Mouse (Mus musculus) lung, postnatal 0 days (tissue): ENCODE measurements around the gene Spice1. TPM values are rescaled to one million over a fixed set of nuclear protein-coding genes. Genes with fewer than 3 reads are reported as not detected.
A peak's percentile ranks its signal among the peaks of the same experiment; 100 is the strongest.

ENCODE experiments used
- ATAC-seq: fragments of 200-750 bp; cut with Nextera tagmentation; 2 replicates; pipeline ENCODE4 v1.8.0; 2017; ENCODE audit warnings: moderate library complexity
- DNase-seq: peaks from one replicate; pipeline ENCODE4 v3.0.0-alpha.2; 2016; ENCODE audit warnings: low spot score
- H3K27ac ChIP-seq: fragments of 300-500 bp; sonication (generic); 2 replicates; pipeline ENCODE4 v1.5.1; 2014; ENCODE audit warnings: antibody characterized with exemption, mild to moderate bottlenecking, low read length, mixed read lengths
- H3K27me3 ChIP-seq: fragments of 300-500 bp; sonication (generic); replicated peaks from 2 replicates; pipeline ENCODE4 v1.6.1; 2014; ENCODE audit warnings: low read length, mixed read lengths; ENCODE audit not compliant: insufficient read depth
- H3K36me3 ChIP-seq: fragments of 300-500 bp; sonication (generic); 2 replicates; pipeline ENCODE4 v1.6.1; 2014; ENCODE audit warnings: low read length, mixed read lengths; ENCODE audit not compliant: insufficient read depth
- H3K4me1 ChIP-seq: fragments of 300-500 bp; sonication (generic); 2 replicates; pipeline ENCODE4 v1.6.1; 2014; ENCODE audit warnings: antibody characterized with exemption, low read depth, low read length, mixed read lengths; ENCODE audit not compliant: insufficient read depth
- H3K4me2 ChIP-seq: fragments of 300-500 bp; sonication (generic); replicated peaks from 2 replicates; pipeline ENCODE4 v1.6.1; 2014; ENCODE audit warnings: low read depth, mild to moderate bottlenecking, low read length, moderate library complexity, mixed read lengths
- H3K4me3 ChIP-seq: fragments of 300-500 bp; sonication (generic); 2 replicates; pipeline ENCODE4 v1.5.1; 2014; ENCODE audit warnings: low read depth, low read length
- H3K9ac ChIP-seq: fragments of 300-500 bp; sonication (generic); replicated peaks from 2 replicates; pipeline ENCODE4 v1.6.1; 2014; ENCODE audit warnings: low read depth, mild to moderate bottlenecking
- H3K9me3 ChIP-seq: fragments of 300-500 bp; sonication (generic); 2 replicates; pipeline ENCODE4 v1.6.1; 2016; ENCODE audit warnings: low read length, mixed read lengths
- CTCF ChIP-seq: IDR thresholded peaks from 2 replicates; pipeline ENCODE4 v1.5.1; 2016; ENCODE audit warnings: antibody characterized with exemption, mild to moderate bottlenecking
- EP300 ChIP-seq: IDR thresholded peaks from 2 replicates; pipeline ENCODE4 v1.6.1; 2016; ENCODE audit warnings: antibody characterized with exemption, mild to moderate bottlenecking, control low read depth
- WGBS: fragments of 180-500 bp; shearing (Covaris S2); extraction: QIAGEN DNeasy Blood & Tissue Kit; methylation state at CpG from one replicate; pipeline ENCODE4 v1.1.7; 2014; 5-methylcytosine and 5-hydroxymethylcytosine counted together
- polyA plus RNA-seq: library from polyadenylated mRNA; unstranded; fragments of >200 nt; fragmentation: Nextera tagmentation; extraction: Ambion mirVana; gene quantifications from 2 replicates; pipeline ENCODE4 v1.2.1, GENCODE M21; 2015

Spice1 gene
- polyA plus RNA-seq, 1 experiment from 2014 or later: 15.4 TPM

GRCm38 (mm10) chr16:44410176-44410575 lies 63.3 kb downstream of the Spice1 start:
- peak; percentile 35 for DNase-seq
- no peak overlapping the region for H3K27ac ChIP-seq
- ATAC-seq: no peak
- H3K36me3 ChIP-seq: no peaks in the 10 kb centered on the region
- no peaks in the 10 kb centered on the region for H3K4me1 ChIP-seq
- H3K9ac ChIP-seq: no peak overlapping the region
- H3K9me3 ChIP-seq: no peaks in the 10 kb centered on the region
- TF ChIP-seq EP300 (no peak), CTCF (no peak)
- WGBS: 35% methylated on average over 6 of the region's 6 CpGs
- H3K4me3 ChIP-seq: no peak overlapping the region
- H3K27me3 ChIP-seq: no peaks in the 10 kb centered on the region
- H3K4me2 ChIP-seq: no peak overlapping the region

GRCm38 (mm10) chr16:44417596-44417995 lies 70.7 kb downstream of the Spice1 start:
- whole genome bisulfite sequencing: 29% methylated on average over 8 of the region's 8 CpGs
- peaks cover 3% of the 10 kb centered on the region; the same call in 1 of the 2 replicates for H3K4me1 ChIP-seq
- peak; percentile 71 for ATAC-seq
- no peak overlapping the region for H3K4me3 ChIP-seq
- peak; percentile 64 for DNase-seq
- H3K27ac ChIP-seq: no peak overlapping the region
- H3K36me3 ChIP-seq: no peaks in the 10 kb centered on the region
- H3K4me2 ChIP-seq: 0 out of 2 replicates have a peak overlapping the region, but pooled peaks have one; percentile 5
- no peaks in the 10 kb centered on the region for H3K9me3 ChIP-seq
- H3K9ac ChIP-seq: no peak overlapping the region
- no peaks in the 10 kb centered on the region for H3K27me3 ChIP-seq
- TF ChIP-seq CTCF (no peak), EP300 (no peak)

- WGBS: 82% methylated on average over 8 of the region's 8 CpGs
- peaks cover 3% of the 10 kb centered on the region; the same call in 1 of the 2 replicates for H3K4me1 ChIP-seq
- TF ChIP-seq EP300 (no peak), CTCF (no peak)
- no peaks in the 10 kb centered on the region for H3K36me3 ChIP-seq
- H3K9me3 ChIP-seq: no peaks in the 10 kb centered on the region
- H3K4me3 ChIP-seq: no peak overlapping the region
- no peaks in the 10 kb centered on the region for H3K27me3 ChIP-seq
- H3K9ac ChIP-seq: no peak overlapping the region
- H3K27ac ChIP-seq: no peak overlapping the region
- DNase-seq: no peak
- H3K4me2 ChIP-seq: no peak overlapping the region
- no peak for ATAC-seq
Observed at GRCm38 (mm10) chr16:44421735-44422134, 74.8 kb downstream of the Spice1 start.

DNA sequence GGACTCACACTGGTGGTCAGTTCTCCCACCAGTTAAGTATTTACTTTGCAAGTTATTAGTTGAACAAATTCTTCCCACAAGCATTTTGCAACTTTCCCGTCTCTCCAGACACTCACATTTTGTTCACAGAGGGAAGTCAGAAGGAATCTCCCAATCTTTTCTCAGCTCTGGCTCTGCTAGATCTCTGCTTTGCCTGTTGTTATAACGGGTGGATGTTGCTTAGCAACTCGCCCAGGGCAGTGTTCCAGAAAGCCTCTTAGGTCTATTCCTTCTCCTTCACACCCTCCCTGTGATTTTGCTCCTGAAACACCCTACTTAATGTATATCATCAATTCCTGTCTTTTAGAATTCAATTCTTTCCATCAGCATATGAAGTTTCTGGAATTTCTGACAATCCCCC lies 76.6 kb downstream of the Spice1 start:
- no peaks in the 10 kb centered on the region for H3K9me3 ChIP-seq
- H3K9ac ChIP-seq: no peak overlapping the region
- no peaks in the 10 kb centered on the region for H3K27me3 ChIP-seq
- no peak overlapping the region for H3K4me2 ChIP-seq
- H3K27ac ChIP-seq: no peak overlapping the region
- TF ChIP-seq EP300 (no peak), CTCF (no peak)
- ATAC-seq: no peak
- WGBS: 26% methylated on average over 3 of the region's 3 CpGs
- H3K4me3 ChIP-seq: no peak overlapping the region
- peak; percentile 44 for DNase-seq
- H3K4me1 ChIP-seq: no peaks in the 10 kb centered on the region
- no peaks in the 10 kb centered on the region for H3K36me3 ChIP-seq

DNA sequence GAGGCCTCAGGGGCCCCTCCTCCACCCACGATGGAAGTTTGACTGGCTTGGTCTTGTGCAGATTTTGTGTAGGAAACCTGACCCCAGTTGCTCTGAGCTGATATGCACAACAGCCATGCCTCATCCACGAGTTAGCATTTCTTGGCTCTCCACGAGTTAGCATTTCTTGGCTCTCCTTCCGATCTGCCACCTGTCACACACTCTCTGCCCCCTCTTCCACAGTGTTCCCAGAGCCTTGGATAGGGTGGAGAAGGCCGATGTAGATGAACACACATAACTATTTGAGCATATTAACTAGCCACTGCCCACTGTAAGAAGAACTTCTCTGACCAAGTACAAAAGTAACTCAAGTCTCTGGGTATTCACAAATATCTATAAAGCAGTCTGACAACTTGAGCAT lies 81.5 kb downstream of the Spice1 start:
- ATAC-seq: no peak
- Histone ChIP-seq H3K4me1 (no peaks in the 10 kb centered on the region), H3K27me3 (no peaks in the 10 kb centered on the region), H3K27ac (no peak overlapping the region), H3K4me3 (no peak overlapping the region), H3K4me2 (no peak overlapping the region), H3K9ac (no peak overlapping the region), H3K36me3 (no peaks in the 10 kb centered on the region), H3K9me3 (no peaks in the 10 kb centered on the region)
- TF ChIP-seq CTCF (no peak), EP300 (no peak)
- WGBS: 58% methylated on average over 5 of the region's 5 CpGs
- no peak for DNase-seq

DNA sequence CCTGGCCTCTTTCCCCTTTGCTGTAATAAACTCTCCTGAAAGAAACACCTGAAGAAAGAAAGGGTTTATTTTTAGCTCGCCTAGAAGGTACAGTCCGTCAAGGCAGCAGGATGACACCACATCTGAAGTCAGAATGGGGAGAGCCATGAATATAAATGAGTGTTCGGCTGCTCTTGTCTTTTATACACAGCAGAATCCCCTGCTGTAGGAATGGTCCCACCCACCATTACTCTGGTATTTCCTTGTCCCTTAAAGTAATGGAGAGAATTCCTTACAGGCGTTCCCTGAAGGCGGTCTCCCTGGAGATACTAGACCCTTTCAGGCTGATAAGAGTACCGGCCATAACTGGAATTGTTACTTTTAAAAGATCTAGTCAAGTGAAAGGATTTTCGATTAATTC lies 83.1 kb downstream of the Spice1 start:
- ATAC-seq (no peak), DNase-seq (no peak)
- Histone ChIP-seq H3K27ac (no peak overlapping the region), H3K4me2 (no peak overlapping the region), H3K36me3 (no peaks in the 10 kb centered on the region), H3K27me3 (no peaks in the 10 kb centered on the region), H3K4me1 (no peaks in the 10 kb centered on the region), H3K9ac (no peak overlapping the region), H3K9me3 (no peaks in the 10 kb centered on the region), H3K4me3 (no peak overlapping the region)
- TF ChIP-seq EP300: no peak
- TF ChIP-seq CTCF: no peak
- WGBS: 56% methylated on average over 7 of the region's 7 CpGs

- DNase-seq: no peak
- TF ChIP-seq EP300 (no peak), CTCF (no peak)
- Histone ChIP-seq H3K27ac (no peak overlapping the region), H3K9me3 (no peaks in the 10 kb centered on the region), H3K36me3 (no peaks in the 10 kb centered on the region), H3K9ac (no peak overlapping the region), H3K4me1 (no peaks in the 10 kb centered on the region), H3K27me3 (no peaks in the 10 kb centered on the region), H3K4me3 (no peak overlapping the region), H3K4me2 (no peak overlapping the region)
- 89% methylated on average over 7 of the region's 7 CpGs for WGBS
- no peak for ATAC-seq
Observed at GRCm38 (mm10) chr16:44434931-44435330, 88.0 kb downstream of the Spice1 start.
